Comparison of ENCODE assay signal across 11 mouse cellular contexts in the genomic region with DNA sequence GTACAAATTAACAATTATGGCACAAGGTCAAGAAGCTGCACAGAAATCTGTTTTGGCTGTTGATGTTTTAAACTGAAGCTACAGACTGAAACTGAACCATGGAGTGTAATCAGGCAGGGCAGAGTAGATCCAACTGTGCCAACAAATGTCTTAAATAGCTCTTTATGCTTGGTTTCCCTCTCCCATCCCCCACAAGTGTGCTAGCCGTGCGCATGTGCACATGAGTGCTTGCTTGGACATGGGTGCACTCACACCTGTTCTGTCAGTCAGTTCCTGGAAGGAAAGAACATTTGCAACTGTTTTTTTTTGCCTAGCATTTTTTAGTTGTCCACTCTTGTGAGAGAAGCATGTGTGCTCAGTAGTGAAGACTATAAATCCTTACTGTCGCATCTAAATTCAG. TPM values are rescaled to one million over a fixed set of nuclear protein-coding genes. Genes with fewer than 3 reads are reported as not detected.
DNase-seq lines count a peak whose midpoint lies in the region; ATAC-seq and TF ChIP-seq lines count a peak whose summit lies in the region.
"Had no signal": no experiment of that assay in that cellular context is flagged by ENCODE, and none has a peak within 500 bp of the region (broad histone marks: within the 10 kb centered on the region; RNA-seq: fewer than 3 reads in every experiment).

No protein-coding gene starts in this region.

- TF ChIP-seq CTCF in CH12.LX (conservative IDR thresholded peaks at IDR 0.05 in 1 of 2, IDR thresholded peaks at IDR 0.05 in 1 of 2; ENCODE audit: low read depth in 2 of 2, low read length in 2 of 2) = no peak

- H3K4me2 ChIP-seq in CH12.LX (ENCODE audit: insufficient read depth, low read depth, poor library complexity, severe bottlenecking) = no peak overlapping the region
- no peak overlapping the region for H3K4me2 ChIP-seq in embryonic facial prominence, embryonic 15.5 days (replicated peaks)
- H3K4me2 ChIP-seq: intestine, embryonic 15.5 days; lung, embryonic 15.5 days had no signal

- H3K4me3 ChIP-seq in CH12.LX (replicated peaks in 1 of 3; ENCODE audit: low read depth in 2 of 3, low read length in 2 of 3, poor library complexity in 1 of 3) = no peak overlapping the region
- no peak overlapping the region for H3K4me3 ChIP-seq in embryonic facial prominence, embryonic 15.5 days (replicated peaks)
- H3K4me3 ChIP-seq: intestine, embryonic 15.5 days; lung, embryonic 15.5 days had no signal

- H3K9ac ChIP-seq in CH12.LX (ENCODE audit: insufficient read depth, low read depth) = no peak overlapping the region
- H3K9ac ChIP-seq in embryonic facial prominence, embryonic 15.5 days = no peak overlapping the region
- H3K9ac ChIP-seq: intestine, embryonic 15.5 days; lung, embryonic 15.5 days had no signal

- no peaks in the 10 kb centered on the region for H3K27me3 ChIP-seq in CH12.LX (replicated peaks)
- H3K27me3 ChIP-seq in embryonic facial prominence, embryonic 15.5 days = no peaks in the 10 kb centered on the region
- H3K27me3 ChIP-seq: intestine, embryonic 15.5 days; lung, embryonic 15.5 days had no signal

- H3K27ac ChIP-seq in CH12.LX (ENCODE audit: insufficient read depth, low read depth) = no peak overlapping the region
- H3K27ac ChIP-seq in embryonic facial prominence, embryonic 15.5 days (replicated peaks) = 0 out of 2 replicates have a peak overlapping the region, but pooled peaks have one; percentile 44
- H3K27ac ChIP-seq: intestine, embryonic 15.5 days; lung, embryonic 15.5 days had no signal

- TF ChIP-seq RAD21 in CH12.LX (IDR thresholded peaks at IDR 0.05; ENCODE audit: low read depth, low read length) = no peak

- intact Hi-C loops in heart, postnatal 10 days (cut with DNase I) = no loop called here

- TF ChIP-seq EP300 in CH12.LX (IDR thresholded peaks at IDR 0.05; ENCODE audit: low read length) = no peak

- no peak for TF ChIP-seq POLR2A in CH12.LX (IDR thresholded peaks at IDR 0.05; ENCODE audit: low read depth, low read length)

- dilution Hi-C loops in CH12.LX (cut with MboI; ENCODE audit: extremely low pct_ligation_motif_present, extremely low pct_unique_long_range_greater_than_20kb, low sequenced_read_pairs) = no loop called here

- DNase-seq in heart, postnatal 10 days = peak; percentile 23 to 42
- DNase-seq in heart, adult 11 months = no peak
- DNase-seq in CH12.LX (ENCODE audit: extremely low read depth) = peak; percentile 18
- peak; percentile 50 for DNase-seq in kidney, postnatal 10 days
- DNase-seq in neural tube, embryonic 10.5 days (ENCODE audit: extremely low spot score, low spot score) = no peak
- no peak for DNase-seq in testis, postnatal 14 days (ENCODE audit: low spot score)
- DNase-seq: thymus, postnatal 36 days had no signal

- in situ Hi-C loops in CH12.LX (cut with MboI; ENCODE audit: low pct_ligation_motif_present, low pct_unique_long_range_greater_than_20kb, low sequenced_read_pairs) = no loop called here

- ATAC-seq in embryonic facial prominence, embryonic 15.5 days (ENCODE audit: insufficient number of reproducible peaks, low FRiP score, low TSS enrichment, low read depth) = no peak
- no peak for ATAC-seq in erythroblast, adult 5-6 weeks (replicated peaks; ENCODE audit: low FRiP score, poor library complexity, severe bottlenecking)
- ATAC-seq: intestine, embryonic 15.5 days had no signal

- no peaks in the 10 kb centered on the region for H3K9me3 ChIP-seq in CH12.LX (replicated peaks; ENCODE audit: low read length)
- no peaks in the 10 kb centered on the region for H3K9me3 ChIP-seq in embryonic facial prominence, embryonic 15.5 days (replicated peaks)
- H3K9me3 ChIP-seq: intestine, embryonic 15.5 days; lung, embryonic 15.5 days had no signal

- H3K4me1 ChIP-seq in CH12.LX (ENCODE audit: control insufficient read depth in 1 of 2, insufficient read depth in 2 of 2) = peaks cover 4 to 49% of the 10 kb centered on the region in 2 experiments; a peak in 3 of 4 replicates
- peaks cover 20% of the 10 kb centered on the region for H3K4me1 ChIP-seq in embryonic facial prominence, embryonic 15.5 days

- H3K79me2 ChIP-seq in CH12.LX (replicated peaks; ENCODE audit: control insufficient read depth, extremely low read depth, insufficient read depth, poor library complexity, severe bottlenecking) = peaks cover 87% of the 10 kb centered on the region

- 74% methylated on average over 3 of the region's 3 CpGs for WGBS in embryonic facial prominence, embryonic 15.5 days

- peaks cover 58 to 84% of the 10 kb centered on the region in 2 experiments for H3K36me3 ChIP-seq in CH12.LX (replicated peaks in 1 of 2; ENCODE audit: control insufficient read depth in 1 of 2, insufficient read depth in 1 of 2, low read length in 1 of 2)
- H3K36me3 ChIP-seq in embryonic facial prominence, embryonic 15.5 days = peaks cover 59% of the 10 kb centered on the region

TF ChIP-seq in CH12.LX, 34 proteins besides CTCF, POLR2A, EP300 and RAD21:
- TF ChIP-seq CHD2 (IDR thresholded peaks at IDR 0.05; ENCODE audit: low read length) = peak; percentile 34; the same call in 1 of the 2 replicates
- no peak for TF ChIP-seq MAFK (IDR thresholded peaks at IDR 0.05; ENCODE audit: insufficient replicate concordance, low read length)
- TF ChIP-seq E2F4 (IDR thresholded peaks at IDR 0.05; ENCODE audit: insufficient replicate concordance, low read depth, low read length) = no peak
- TF ChIP-seq NRF1 (IDR thresholded peaks at IDR 0.05; ENCODE audit: low read depth, low read length) = peak; percentile 23; the same call in 1 of the 2 replicates
- peak; percentile 67 for TF ChIP-seq BHLHE40 (IDR thresholded peaks at IDR 0.05; ENCODE audit: low read depth, low read length)

RNA-seq across cellular contexts. Expression of a gene that starts 10.4 kb away (rescaled TPM):
- total RNA-seq in heart, postnatal 10 days (2021) = 10 to 100 TPM; 65.2 to 74.2 TPM
- 19.1 and 26.3 TPM in 2 replicates for total RNA-seq in CH12.LX (2012; rRNA removed)
- 37.9 and 44.1 TPM in 2 replicates for total RNA-seq in CH12.LX (2014; rRNA removed)
- polyA plus RNA-seq in CH12.LX (2012; ENCODE audit: insufficient read length, low read depth) = 39.3 and 39.8 TPM in 2 replicates
- polyA plus RNA-seq in embryonic facial prominence, embryonic 15.5 days (2015; fragmentation: Nextera tagmentation; extraction: Ambion mirVana) = 45.1 and 47.8 TPM in 2 replicates
- total RNA-seq in erythroblast, adult 5-6 weeks (2015; ENCODE audit: low replicate concordance) = 65.9 and 70.0 TPM in 2 replicates
- total RNA-seq in erythroblast, adult 5-6 weeks (2017; ENCODE audit: low replicate concordance) = 58.6 and 67.1 TPM in 2 replicates

RNA-seq across cellular contexts. Expression of a gene that starts 11.5 kb away (rescaled TPM):
- total RNA-seq in heart, postnatal 10 days (2021) = 10 to 100 TPM; 58.8 to 62.2 TPM
- total RNA-seq in CH12.LX (2012; rRNA removed) = 28.7 and 34.5 TPM in 2 replicates
- total RNA-seq in CH12.LX (2014; rRNA removed) = 66.3 and 69.5 TPM in 2 replicates
- 62.7 and 62.8 TPM in 2 replicates for polyA plus RNA-seq in CH12.LX (2012; ENCODE audit: insufficient read length, low read depth)
- 113 TPM in 2 replicates for polyA plus RNA-seq in embryonic facial prominence, embryonic 15.5 days (2015; fragmentation: Nextera tagmentation; extraction: Ambion mirVana)
- 131 and 134 TPM in 2 replicates for total RNA-seq in erythroblast, adult 5-6 weeks (2015; ENCODE audit: low replicate concordance)
- 130 and 147 TPM in 2 replicates for total RNA-seq in erythroblast, adult 5-6 weeks (2017; ENCODE audit: low replicate concordance)

Comparison
In these comparisons a context has a peak if more than half of its experiments do, and no peak if none do; other contexts are left out.
1. DNase-seq: peak in heart, postnatal 10 days (2 of 2), CH12.LX (single experiment) and kidney, postnatal 10 days (single experiment); none in heart, adult 11 months (single experiment), neural tube, embryonic 10.5 days (single experiment) and testis, postnatal 14 days (single experiment).